Mouse (Mus musculus) brown adipose tissue, adult 24 weeks (tissue): Measurements from ENCODE around the gene Gm26992. TPM values are rescaled to one million over a fixed set of nuclear protein-coding genes. Genes with fewer than 3 reads are reported as not detected.
A peak's percentile ranks its signal among the peaks of the same experiment; 100 is the strongest.

Experiments used
- H3K27ac ChIP-seq: fragments of 200-500 bp; replicated peaks from 2 replicates; pipeline ENCODE4 v1.5.1; 2012; ENCODE audit warnings: low read depth, mild to moderate bottlenecking, low read length
- H3K4me1 ChIP-seq: fragments of 200-500 bp; 2 replicates; pipeline ENCODE4 v1.6.1; 2012; ENCODE audit warnings: low read length, mixed read lengths; ENCODE audit not compliant: control insufficient read depth, insufficient read depth, insufficient read length
- H3K4me3 ChIP-seq: fragments of 200-500 bp; 2 replicates; pipeline ENCODE4 v1.5.1; 2012; ENCODE audit warnings: low read depth, mild to moderate bottlenecking, low read length, moderate library complexity; ENCODE audit not compliant: insufficient read depth
- polyA plus RNA-seq: library from polyadenylated mRNA; stranded (reverse); fragments of >200 nt; gene quantifications from 2 replicates; pipeline ENCODE4 v1.2.4, GENCODE M21; 2012; ENCODE audit not compliant: missing spikeins, insufficient read depth, insufficient read length

Gene Gm26992
- polyA plus RNA-seq, 1 experiment = not detected

DNA sequence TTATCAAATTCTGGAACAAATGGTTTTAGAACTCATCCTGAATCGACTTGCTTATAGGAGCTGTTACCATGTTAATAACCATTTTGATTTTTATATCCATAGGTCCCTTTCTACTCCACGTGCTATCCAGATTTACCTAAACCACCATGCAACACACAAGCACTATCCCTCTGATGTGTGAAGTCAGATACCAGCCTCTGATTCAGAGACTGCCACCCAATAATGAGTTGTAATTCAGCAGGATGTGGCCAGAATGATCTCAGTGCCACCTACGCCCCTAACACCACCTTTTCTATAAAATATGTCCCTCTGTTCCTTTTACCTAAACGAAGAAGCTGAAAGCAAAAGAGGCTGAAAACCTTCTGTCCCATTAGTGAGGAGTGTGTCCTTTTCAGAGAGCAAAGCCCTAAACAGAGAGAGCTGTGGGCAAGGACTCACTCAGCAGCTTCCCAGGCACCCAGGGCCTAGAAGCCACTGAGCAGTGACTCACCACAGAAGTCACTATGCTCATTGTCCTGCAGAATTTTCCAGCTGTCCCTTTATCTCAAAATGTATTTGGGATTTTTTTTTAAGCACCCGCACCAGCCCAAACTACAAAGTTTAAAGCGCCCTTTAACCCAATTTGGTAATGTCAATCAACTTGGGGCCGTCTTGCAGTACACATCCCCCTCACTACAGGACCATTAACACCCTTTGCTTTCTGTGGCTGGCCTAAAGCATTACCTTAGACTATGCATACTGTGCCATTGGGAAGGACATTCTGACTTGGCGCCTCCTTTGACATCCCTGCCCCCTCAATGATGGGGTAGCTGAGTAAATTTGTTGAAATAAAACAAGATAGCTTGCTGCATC is 87.6 kb downstream of the Gm26992 start:
- Histone ChIP-seq H3K27ac (no peak overlapping the region), H3K4me3 (no peak overlapping the region), H3K4me1 (no peaks in the 10 kb centered on the region)

GRCm38 (mm10) chrX:103514782-103515181 is 93.0 kb downstream of the Gm26992 start:
- Histone ChIP-seq H3K27ac (no peak overlapping the region), H3K4me3 (no peak overlapping the region), H3K4me1 (no peaks in the 10 kb centered on the region)

- Histone ChIP-seq H3K27ac (no peak overlapping the region), H3K4me1 (no peaks in the 10 kb centered on the region), H3K4me3 (no peak overlapping the region)
Observed at GRCm38 (mm10) chrX:103515346-103515745, 93.5 kb downstream of the Gm26992 start.

- H3K4me1 ChIP-seq = no peaks in the 10 kb centered on the region
- H3K27ac ChIP-seq = no peak overlapping the region
- no peak overlapping the region for H3K4me3 ChIP-seq
Observed at GRCm38 (mm10) chrX:103518798-103519197, 97.0 kb downstream of the Gm26992 start.

GRCm38 (mm10) chrX:103519547-103519946 is 97.7 kb downstream of the Gm26992 start:
- no peak overlapping the region for H3K27ac ChIP-seq
- no peak overlapping the region for H3K4me3 ChIP-seq
- no peaks in the 10 kb centered on the region for H3K4me1 ChIP-seq

DNA sequence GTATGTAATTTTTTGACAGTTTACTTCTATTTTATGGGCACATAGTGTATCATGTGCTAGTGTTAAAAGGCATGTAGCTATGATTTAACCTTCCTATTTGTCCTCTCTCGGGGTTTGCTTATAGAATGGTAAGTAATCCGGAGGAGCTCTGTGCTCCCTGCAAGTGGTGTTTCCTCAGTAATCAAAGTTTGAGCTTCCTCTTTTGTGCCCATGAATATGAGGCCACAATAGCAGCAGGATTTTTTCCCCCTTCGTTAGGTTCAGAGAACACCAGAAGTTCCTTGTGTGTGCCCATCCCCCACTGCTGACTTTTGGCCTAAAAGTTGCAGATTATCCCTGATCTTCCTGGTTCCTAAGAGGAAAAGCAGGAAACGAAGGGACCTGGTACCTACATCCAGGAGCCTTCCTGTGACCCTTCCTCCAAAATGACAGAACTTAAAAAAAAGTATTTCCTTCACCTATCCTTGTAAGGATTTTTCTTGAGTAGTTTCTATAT is 99.5 kb downstream of the Gm26992 start:
- Histone ChIP-seq H3K4me1 (no peaks in the 10 kb centered on the region), H3K4me3 (no peak overlapping the region)

GRCm38 (mm10) chrX:103529185-103529584 is 107.4 kb downstream of the Gm26992 start:
- no peaks in the 10 kb centered on the region for H3K4me1 ChIP-seq
- 0 out of 2 replicates have a peak overlapping the region, but pooled peaks have one; percentile 11 for H3K27ac ChIP-seq
- H3K4me3 ChIP-seq = peak overlapping the region; percentile 38

More for the DNA sequence above, 99.5 kb downstream of the Gm26992 start:
- H3K27ac ChIP-seq = no peak overlapping the region

Other genes starting within 250 kb of the Gm26992 start
- not detected in 2 replicates for gene Nap1l2, start 235.4 kb upstream of the Gm26992 start, polyA plus RNA-seq
- gene Cdx4, start 100.6 kb upstream of the Gm26992 start, polyA plus RNA-seq = not detected in 2 replicates
- gene Chic1, start 65.5 kb upstream of the Gm26992 start, polyA plus RNA-seq = 0.28 TPM in 1 of 2 replicates, not detected in the other
- gene Tsx, start 7.5 kb upstream of the Gm26992 start, polyA plus RNA-seq = not detected in 2 replicates
- not detected in 2 replicates for gene Zcchc13, start 208.6 kb downstream of the Gm26992 start, polyA plus RNA-seq